Mouse (Mus musculus) hindbrain, postnatal 0 days (tissue): ENCODE data around the gene Olfr315. TPM values are rescaled to one million over a fixed set of nuclear protein-coding genes. Genes with fewer than 3 reads are reported as not detected.

Experiments used
- ATAC-seq: fragments of 200-750 bp; cut with Nextera tagmentation; 2 replicates; pipeline ENCODE4 v1.8.0; 2017; ENCODE audit warnings: mild to moderate bottlenecking, moderate TSS enrichment, moderate library complexity
- DNase-seq: peaks from one replicate; pipeline ENCODE4 v3.0.0-alpha.2; 2015; ENCODE audit warnings: low spot score
- H3K27ac ChIP-seq: fragments of 300-500 bp; sonication (generic); 2 replicates; pipeline ENCODE4 v1.5.1; 2014; ENCODE audit warnings: mild to moderate bottlenecking
- H3K27me3 ChIP-seq: fragments of 300-500 bp; sonication (generic); 2 replicates; pipeline ENCODE4 v1.6.1; 2014; ENCODE audit warnings: low read length, mixed read lengths; ENCODE audit not compliant: insufficient read depth
- H3K36me3 ChIP-seq: fragments of 300-500 bp; sonication (generic); 2 replicates; pipeline ENCODE4 v1.6.1; 2014; ENCODE audit warnings: low read length, mixed read lengths; ENCODE audit not compliant: insufficient read depth
- H3K4me1 ChIP-seq: fragments of 300-500 bp; sonication (generic); 2 replicates; pipeline ENCODE4 v1.6.1; 2014; ENCODE audit warnings: antibody characterized with exemption, low read length, mixed read lengths; ENCODE audit not compliant: insufficient read depth
- H3K4me2 ChIP-seq: fragments of 300-500 bp; sonication (generic); 2 replicates; pipeline ENCODE4 v1.6.1; 2014; ENCODE audit warnings: low read depth, mild to moderate bottlenecking, low read length, moderate library complexity, mixed read lengths
- H3K4me3 ChIP-seq: fragments of 300-500 bp; sonication (generic); 2 replicates; pipeline ENCODE4 v1.5.1; 2014; ENCODE audit warnings: low read length
- H3K9ac ChIP-seq: fragments of 300-500 bp; sonication (generic); replicated peaks from 2 replicates; pipeline ENCODE4 v1.6.1; 2014; ENCODE audit warnings: mild to moderate bottlenecking, low read length, moderate library complexity, mixed read lengths
- H3K9me3 ChIP-seq: fragments of 300-500 bp; sonication (generic); 2 replicates; pipeline ENCODE4 v1.6.1; 2016; ENCODE audit warnings: low read length, mixed read lengths
- CTCF ChIP-seq: IDR thresholded peaks from 2 replicates; pipeline ENCODE4 v1.5.1; 2016; ENCODE audit warnings: antibody characterized with exemption, control low read depth, low read depth
- WGBS: fragments of 180-500 bp; shearing (Covaris S2); extraction: QIAGEN DNeasy Blood & Tissue Kit; methylation state at CpG from one replicate; pipeline ENCODE4 v1.1.7; 2014; 5-methylcytosine and 5-hydroxymethylcytosine counted together
- polyA plus RNA-seq: library from polyadenylated mRNA; unstranded; fragments of >200 nt; fragmentation: Nextera tagmentation; extraction: Ambion mirVana; gene quantifications from 2 replicates; pipeline ENCODE4 v1.2.1, GENCODE M21; 2015
- total RNA-seq: library from RNA; depleted of rRNA; stranded (reverse); fragments of >200 nt; gene quantifications from 2 replicates; pipeline ENCODE4 v1.2.3, GENCODE M21; 2014

Olfr315 gene
- total and polyA plus RNA-seq, 2 experiments from 2014 or later = not detected

- Histone ChIP-seq H3K4me1 (no peaks in the 10 kb centered on the region), H3K9ac (no peak within 1 kb of the TSS), H3K4me3 (no peak within 1 kb of the TSS), H3K27ac (no peak within 1 kb of the TSS), H3K9me3 (no peaks in the 10 kb centered on the region), H3K36me3 (no peaks in the 10 kb centered on the region), H3K4me2 (no peak within 1 kb of the TSS), H3K27me3 (no peaks in the 10 kb centered on the region)
- 84% methylated on average over 6 of the region's 6 CpGs for WGBS
- no peak for TF ChIP-seq CTCF
- DNase-seq (no peak), ATAC-seq (no peak)
These were observed 9.6 kb downstream of the Olfr315 start, which contains the start of gene Olfr314 for GRCm38 (mm10) chr11:58782480-58783089. Olfr314 (plus strand) TSS chr11:58782952.

GRCm38 (mm10) chr11:58784182-58784581 lies 11.2 kb downstream of the Olfr315 start:
- Histone ChIP-seq H3K4me3 (no peak overlapping the region), H3K4me1 (no peaks in the 10 kb centered on the region), H3K27ac (no peak overlapping the region), H3K27me3 (no peaks in the 10 kb centered on the region), H3K9me3 (no peaks in the 10 kb centered on the region), H3K36me3 (no peaks in the 10 kb centered on the region), H3K4me2 (no peak overlapping the region), H3K9ac (no peak overlapping the region)
- 86% methylated on average over 2 of the region's 2 CpGs for WGBS
- no peak for DNase-seq
- ATAC-seq = no peak
- no peak for TF ChIP-seq CTCF

DNA sequence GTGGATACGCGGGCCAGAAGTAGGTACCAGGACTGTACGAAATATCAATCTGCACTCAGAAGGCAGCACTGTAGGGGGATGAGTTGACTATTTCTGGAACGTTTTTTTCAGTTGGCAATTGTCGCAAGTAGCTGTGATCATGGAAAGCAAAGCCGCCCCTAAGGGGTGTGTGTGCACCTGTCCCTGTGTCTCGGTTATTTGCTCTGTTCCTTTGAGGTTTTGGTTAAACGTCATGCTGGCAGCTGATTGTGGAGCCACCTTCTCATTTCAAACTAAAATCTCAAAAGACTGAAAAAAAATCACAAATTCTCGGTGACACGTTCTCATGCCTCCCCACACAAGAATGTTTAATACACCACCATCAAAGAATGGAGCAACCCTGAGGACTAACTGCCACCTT lies 14.7 kb downstream of the Olfr315 start:
- DNase-seq (no peak), ATAC-seq (no peak)
- Histone ChIP-seq H3K4me3 (no peak overlapping the region), H3K4me1 (no peaks in the 10 kb centered on the region), H3K36me3 (no peaks in the 10 kb centered on the region), H3K9ac (no peak overlapping the region), H3K9me3 (no peaks in the 10 kb centered on the region), H3K27ac (no peak overlapping the region), H3K27me3 (no peaks in the 10 kb centered on the region), H3K4me2 (no peak overlapping the region)
- TF ChIP-seq CTCF = no peak
- WGBS = 87% methylated on average over 10 of the region's 10 CpGs

DNA sequence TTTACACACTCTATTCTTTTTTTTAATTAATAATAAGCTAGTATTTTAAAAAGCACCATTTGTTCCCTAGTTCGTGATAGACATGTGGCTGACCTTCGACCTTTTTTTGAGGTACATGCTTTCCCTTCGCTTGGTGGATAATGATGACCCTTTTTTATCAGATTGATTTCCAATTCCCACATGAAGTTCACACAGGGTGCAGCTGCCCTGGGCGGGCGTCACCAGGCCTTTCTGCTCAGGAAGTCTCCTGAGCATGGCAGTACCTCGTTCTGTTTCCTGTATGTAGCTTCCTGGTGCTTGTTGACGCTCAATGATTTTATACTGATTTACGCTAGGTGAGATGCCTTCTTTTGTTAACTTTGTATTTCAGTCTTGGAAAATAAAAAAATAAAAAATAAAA lies 15.4 kb downstream of the Olfr315 start:
- no peak for ATAC-seq

GRCm38 (mm10) chr11:58789532-58789931 lies 16.5 kb downstream of the Olfr315 start:
- H3K36me3 ChIP-seq = no peaks in the 10 kb centered on the region
- H3K4me3 ChIP-seq = no peak overlapping the region
- WGBS = 27% methylated on average over 3 of the region's 3 CpGs
- ATAC-seq = no peak
- no peak overlapping the region for H3K9ac ChIP-seq
- peak; percentile 7 for DNase-seq
- no peaks in the 10 kb centered on the region for H3K27me3 ChIP-seq
- TF ChIP-seq CTCF = no peak
- no peak overlapping the region for H3K27ac ChIP-seq
- H3K4me2 ChIP-seq = no peak overlapping the region
- no peaks in the 10 kb centered on the region for H3K4me1 ChIP-seq
- no peaks in the 10 kb centered on the region for H3K9me3 ChIP-seq

More for the DNA sequence above, 15.4 kb downstream of the Olfr315 start:
- H3K4me2 ChIP-seq = no peak overlapping the region
- 85% methylated on average over 8 of the region's 8 CpGs for WGBS
- H3K27ac ChIP-seq = no peak overlapping the region
- no peaks in the 10 kb centered on the region for H3K4me1 ChIP-seq
- H3K36me3 ChIP-seq = no peaks in the 10 kb centered on the region
- no peaks in the 10 kb centered on the region for H3K9me3 ChIP-seq
- DNase-seq = no peak
- no peak for TF ChIP-seq CTCF
- H3K27me3 ChIP-seq = no peaks in the 10 kb centered on the region
- H3K4me3 ChIP-seq = no peak overlapping the region
- H3K9ac ChIP-seq = no peak overlapping the region

GRCm38 (mm10) chr11:58790053-58790452 lies 17.1 kb downstream of the Olfr315 start:
- Histone ChIP-seq H3K9me3 (no peaks in the 10 kb centered on the region), H3K4me1 (no peaks in the 10 kb centered on the region), H3K27ac (no peak overlapping the region), H3K27me3 (no peaks in the 10 kb centered on the region), H3K36me3 (no peaks in the 10 kb centered on the region), H3K4me2 (no peak overlapping the region), H3K4me3 (no peak overlapping the region), H3K9ac (no peak overlapping the region)
- WGBS = 59% methylated on average over 2 of the region's 2 CpGs
- TF ChIP-seq CTCF = no peak
- no peak for ATAC-seq
- no peak for DNase-seq

DNA sequence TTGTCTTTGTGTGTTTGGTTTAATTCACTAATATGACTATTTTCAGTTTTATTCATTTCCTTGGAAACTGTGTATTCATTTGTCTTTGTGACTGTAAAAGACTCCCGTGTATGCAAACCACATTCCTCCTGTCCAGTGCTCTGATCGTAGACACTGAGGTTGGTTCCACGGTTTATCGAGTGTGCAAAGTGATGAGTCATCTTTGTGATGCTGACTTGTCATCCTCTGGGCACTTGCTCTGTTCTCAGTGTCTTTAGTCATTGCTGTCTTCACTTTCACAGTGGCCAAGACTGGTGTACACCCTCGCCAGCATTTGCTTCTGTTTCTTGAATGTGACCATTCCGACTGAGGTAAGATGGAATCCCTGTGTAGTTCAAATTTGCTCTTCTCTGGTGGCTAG lies 17.7 kb downstream of the Olfr315 start:
- no peak for DNase-seq
- WGBS = 82% methylated on average over 6 of the region's 6 CpGs
- TF ChIP-seq CTCF = no peak
- Histone ChIP-seq H3K9me3 (no peaks in the 10 kb centered on the region), H3K4me3 (no peak overlapping the region), H3K4me1 (no peaks in the 10 kb centered on the region), H3K27me3 (no peaks in the 10 kb centered on the region), H3K36me3 (no peaks in the 10 kb centered on the region), H3K9ac (no peak overlapping the region), H3K27ac (no peak overlapping the region), H3K4me2 (no peak overlapping the region)
- no peak for ATAC-seq
